Mouse (Mus musculus) left cerebral cortex, adult 9 months (tissue): Measurements from ENCODE around the gene Top3a.
"Not testable (repeated sequence)": the region's sequence is repeated elsewhere in the genome, so short reads cannot be mapped to it uniquely, and the experiment has no call there.

Experiments
- DNase-seq, 2 experiments: peaks; one replicate each; pipeline ENCODE4 v3.0.0; 2022; ENCODE audit warnings: low spot score in 2 of 2

The Top3a gene

GRCm38 (mm10) chr11:60776829-60777740 is at the start of gene Top3a, which contains the start of gene Smcr8:
Gene Top3a (minus strand): TSS chr11:60777365.
Gene Smcr8 (plus strand): TSS chr11:60777524.
- peak; percentile 84 to 89 for DNase-seq

DNA sequence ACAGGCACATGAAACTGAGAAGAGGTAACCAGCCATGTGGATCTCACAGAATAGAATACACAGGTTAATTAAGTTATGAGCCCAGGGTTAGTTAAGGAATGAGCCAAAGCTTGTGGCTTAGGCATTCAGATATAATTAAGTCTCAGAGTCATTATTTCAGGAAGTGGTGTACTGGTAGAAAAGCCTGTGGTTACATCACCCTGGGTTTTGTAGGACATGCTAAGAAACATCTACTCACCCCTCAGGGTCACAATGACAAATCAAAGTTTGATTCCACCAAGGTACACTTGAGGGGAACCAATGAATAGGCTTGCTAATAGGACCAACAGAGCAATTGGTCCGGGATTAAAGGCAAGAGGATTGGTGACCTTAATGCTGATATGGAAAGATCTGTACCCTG is 49.5 kb upstream of the Top3a start:
- no peak for DNase-seq

GRCm38 (mm10) chr11:60825191-60825590 is 48.0 kb upstream of the Top3a start:
- DNase-seq: no peak

DNA sequence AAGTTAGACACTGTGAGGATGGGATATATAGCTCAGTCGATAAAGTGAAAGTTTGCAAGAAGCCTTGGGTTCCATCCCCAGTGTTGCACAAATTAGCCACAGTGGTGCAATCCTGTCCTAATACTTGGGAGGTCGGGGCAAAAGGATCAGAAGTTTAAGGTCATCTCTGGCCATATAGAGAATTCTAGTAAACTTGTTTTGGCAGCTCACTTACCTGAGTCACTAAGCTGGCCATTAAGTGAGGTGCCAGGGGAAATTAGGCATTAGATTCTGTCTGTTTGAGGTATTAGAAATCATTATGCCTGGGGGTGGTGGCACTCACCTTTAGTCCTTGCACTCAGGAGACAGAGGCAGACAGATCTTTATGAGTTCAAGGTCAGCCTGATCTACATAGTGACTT is 46.6 kb upstream of the Top3a start:
- DNase-seq: no peak

- DNase-seq: no peak
Observed at GRCm38 (mm10) chr11:60816398-60816797, 39.2 kb upstream of the Top3a start.

DNA sequence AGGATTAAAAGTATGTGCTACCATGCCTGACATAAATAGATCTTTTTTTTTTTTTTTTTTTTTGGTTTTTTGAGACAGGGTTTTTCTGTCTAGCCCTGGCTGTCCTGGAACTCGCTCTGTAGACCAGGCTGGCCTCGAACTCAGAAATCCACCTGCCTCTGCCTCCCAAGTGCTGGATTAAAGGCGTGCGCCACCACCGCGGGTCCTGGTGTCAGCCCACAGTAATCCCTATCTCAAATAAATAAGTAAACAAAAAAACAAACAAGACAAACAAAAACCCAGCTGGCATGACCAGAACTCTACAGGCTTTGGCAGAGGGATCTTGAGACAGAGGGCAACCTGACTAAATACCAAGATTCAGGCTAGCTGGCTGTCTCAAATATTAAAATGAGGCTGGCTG is 34.5 kb upstream of the Top3a start, which contains the start of gene Shmt1:
Gene Shmt1, minus strand, starts transcription at position 101 of the 400 bp plus-strand sequence.
- DNase-seq: not testable (repeated sequence)

DNA sequence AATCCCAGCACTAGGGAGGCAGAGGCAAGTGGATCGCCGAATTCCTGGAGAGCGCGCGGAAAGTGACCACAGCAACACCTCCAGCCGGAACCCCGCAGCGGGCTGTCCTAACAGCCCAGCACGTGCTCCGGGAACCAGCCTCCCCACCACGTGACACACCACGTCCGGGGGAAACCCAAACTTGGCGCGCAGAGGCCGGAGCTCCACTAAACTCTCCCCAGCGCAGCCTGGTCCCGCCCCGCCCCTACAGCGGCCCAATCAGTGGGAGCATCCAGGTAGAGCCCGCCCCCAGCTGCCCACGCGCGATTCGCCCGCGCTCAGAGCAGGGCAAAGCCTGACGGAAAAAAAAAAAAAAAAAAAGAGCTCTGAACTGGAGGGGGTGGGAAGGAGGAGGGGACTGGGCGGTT is 33.9 kb upstream of the Top3a start:
- peak; percentile 76 to 90 for DNase-seq

DNA sequence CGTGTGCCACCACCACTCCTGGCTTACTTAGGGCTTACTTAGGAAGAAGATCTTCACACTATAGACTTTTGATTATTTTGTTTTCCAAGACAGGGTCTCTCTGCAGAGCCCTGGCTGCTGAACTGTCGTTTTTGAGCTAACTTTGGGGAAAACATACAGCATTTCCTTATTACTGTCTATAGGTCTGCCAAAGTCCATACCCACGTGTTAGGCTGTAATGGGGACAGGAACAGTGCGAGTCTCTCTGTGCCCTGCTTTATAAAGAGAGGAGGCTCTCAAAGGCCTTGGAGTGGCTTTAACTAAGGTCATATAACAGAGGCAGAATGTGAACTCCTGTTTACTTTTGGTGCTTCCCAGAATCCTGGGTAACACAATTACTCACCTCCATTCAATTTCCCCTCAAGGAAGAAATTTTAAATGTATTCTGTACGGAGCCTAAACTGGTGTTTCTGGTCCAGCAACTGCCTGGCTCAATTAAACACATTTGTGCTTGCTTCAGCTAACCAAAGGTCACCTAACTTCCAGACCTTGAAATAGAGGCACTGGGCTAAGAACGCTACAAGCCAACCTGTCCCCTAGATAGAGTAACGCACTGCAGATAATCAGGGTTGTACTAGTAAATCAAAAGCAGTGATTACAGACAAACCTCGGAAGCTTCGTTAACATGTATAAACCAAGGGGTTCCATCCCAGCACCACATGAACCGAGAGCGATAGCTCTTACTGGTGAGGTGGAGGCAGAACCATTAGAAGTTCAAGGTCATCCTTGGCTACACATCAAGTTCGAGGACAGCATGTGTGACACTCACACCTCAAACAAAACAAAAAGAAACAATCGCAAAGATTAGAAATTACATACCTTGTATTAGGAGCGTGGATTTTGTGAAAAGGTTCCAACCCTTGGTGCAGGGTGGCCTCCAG is 33.1 kb upstream of the Top3a start:
- DNase-seq: no peak

DNA sequence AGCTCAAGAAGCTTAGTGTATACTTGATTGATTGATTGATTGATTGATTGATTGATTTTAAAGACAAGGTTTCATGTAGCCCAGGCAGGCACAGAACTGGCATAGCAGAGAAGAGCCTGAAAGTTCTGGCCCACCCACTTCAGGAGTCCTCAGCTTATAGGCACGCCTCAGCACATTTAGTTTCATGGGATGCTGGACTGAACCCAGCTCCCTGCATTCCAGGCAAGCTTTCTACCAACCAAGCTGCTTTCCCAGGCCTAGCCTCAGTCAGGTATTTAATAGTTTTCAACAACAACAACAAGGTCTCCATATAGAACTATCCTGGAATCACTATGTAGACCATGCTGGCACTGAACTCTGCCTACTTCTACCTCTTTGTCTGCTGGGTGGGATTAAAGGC is 32.4 kb upstream of the Top3a start:
- no peak for DNase-seq

- peak in 1 of 2 experiments; percentile 51 for DNase-seq
Observed at GRCm38 (mm10) chr11:60808286-60809070, 31.3 kb upstream of the Top3a start.

DNA sequence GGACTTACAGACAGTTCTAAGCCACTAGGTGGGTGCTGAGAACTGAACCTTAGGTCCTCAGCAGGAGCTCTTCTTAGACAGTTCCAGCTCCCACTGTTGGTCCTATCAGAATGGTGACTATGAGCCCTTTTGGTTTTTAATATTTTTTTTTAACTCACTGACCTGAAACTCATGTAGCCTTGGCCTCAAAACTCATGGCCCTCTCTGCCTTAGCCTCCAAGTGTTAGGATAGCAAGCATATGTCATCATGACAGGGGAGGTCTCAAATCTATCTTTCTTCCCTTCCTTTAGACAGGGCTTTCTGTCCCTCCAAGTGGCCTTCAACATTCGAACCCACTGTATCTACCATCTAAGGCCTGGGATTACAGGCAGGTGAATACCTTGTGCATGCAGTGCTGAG is 23.7 kb upstream of the Top3a start:
- no peak for DNase-seq

GRCm38 (mm10) chr11:60799977-60800376 is 22.8 kb upstream of the Top3a start:
- no peak for DNase-seq

- no peak for DNase-seq
Observed at GRCm38 (mm10) chr11:60796342-60796741, 19.2 kb upstream of the Top3a start.

- DNase-seq: no peak
Observed at GRCm38 (mm10) chr11:60790472-60790871, 13.3 kb upstream of the Top3a start.

GRCm38 (mm10) chr11:60787595-60787994 is 10.4 kb upstream of the Top3a start:
- no peak for DNase-seq

DNA sequence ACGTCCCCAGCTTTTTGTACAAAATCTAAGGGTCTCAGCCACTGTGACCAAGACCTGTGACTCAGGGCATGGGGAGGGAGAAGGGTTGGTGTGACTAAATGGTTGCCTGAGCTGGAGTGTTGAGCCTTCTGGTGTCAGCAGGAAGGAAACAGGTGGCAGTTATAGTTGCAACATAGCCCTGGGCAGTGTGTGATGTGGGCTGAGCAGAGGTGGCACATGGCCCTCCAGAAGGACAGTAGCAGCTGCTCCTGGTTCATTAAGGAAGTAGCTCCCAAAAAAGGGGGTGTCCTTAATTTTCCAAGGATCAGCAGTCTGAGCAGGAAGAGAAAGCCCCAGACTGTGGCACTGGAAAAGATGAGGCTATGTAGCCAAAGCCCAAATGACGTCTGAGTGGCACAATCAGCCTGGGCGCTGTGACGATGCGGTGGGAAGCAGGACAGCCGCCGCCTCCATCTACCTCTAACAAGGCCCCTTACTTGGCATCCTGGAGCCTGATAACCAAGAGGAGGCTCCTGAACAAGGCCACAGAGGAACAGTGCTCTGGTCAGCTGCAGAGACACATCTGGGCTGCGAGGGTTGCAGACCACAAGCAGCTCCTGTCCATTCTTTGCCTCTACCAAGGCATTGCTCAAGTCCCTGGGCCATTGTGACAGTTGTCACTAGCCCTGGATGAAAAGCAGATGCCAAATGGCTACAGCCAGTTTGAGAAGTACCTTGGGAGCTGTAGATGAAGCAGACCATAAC is 7.2 kb upstream of the Top3a start:
- no peak for DNase-seq

GRCm38 (mm10) chr11:60779673-60780189 is 2.6 kb upstream of the Top3a start:
- no peak for DNase-seq

DNA sequence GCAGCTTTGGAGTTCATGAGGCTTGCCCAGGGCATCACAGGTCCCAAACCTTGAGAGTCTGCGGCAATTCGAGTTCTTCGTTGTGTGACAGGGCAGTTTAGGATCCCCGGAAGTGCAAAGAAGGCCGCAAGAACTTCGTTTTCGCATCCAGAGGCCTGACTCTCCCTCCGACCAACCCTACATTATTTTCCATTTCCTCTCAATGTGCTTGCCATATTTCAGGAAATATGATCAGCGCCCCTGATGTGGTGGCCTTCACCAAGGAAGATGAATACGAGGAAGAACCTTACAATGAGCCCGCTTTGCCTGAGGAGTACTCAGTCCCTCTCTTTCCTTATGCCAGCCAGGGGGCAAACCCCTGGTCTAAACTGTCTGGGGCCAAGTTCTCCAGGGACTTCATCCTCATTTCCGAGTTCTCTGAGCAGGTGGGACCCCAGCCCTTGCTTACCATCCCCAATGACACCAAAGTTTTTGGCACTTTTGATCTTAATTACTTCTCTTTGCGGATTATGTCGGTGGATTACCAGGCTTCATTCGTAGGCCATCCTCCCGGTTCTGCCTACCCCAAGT is 721 bp upstream of the Top3a start:
- no peak for DNase-seq

GRCm38 (mm10) chr11:60776107-60776828 is 897 bp downstream of the Top3a start:
- no peak for DNase-seq

GRCm38 (mm10) chr11:60775578-60775977 is 1.6 kb downstream of the Top3a start:
- DNase-seq: no peak
